Mouse (Mus musculus) G1E (cell line): ENCODE data around the gene Gtsf1. TPM values are rescaled to one million over a fixed set of nuclear protein-coding genes. Genes with fewer than 3 reads are reported as not detected.

Experiments
- ATAC-seq: 2 replicates; pipeline ENCODE4 v1.8.0; 2016; ENCODE audit warnings: mild to moderate bottlenecking; ENCODE audit not compliant: insufficient number of reproducible peaks, poor library complexity, low FRiP score, severe bottlenecking; ENCODE audit errors: extremely low read depth
- DNase-seq: peaks from one replicate; pipeline ENCODE4 v3.0.0; 2012; ENCODE audit warnings: low spot score
- H3K27me3 ChIP-seq: 2 replicates; pipeline ENCODE4 v1.6.1; 2012; ENCODE audit warnings: mild to moderate bottlenecking, low read length, inconsistent platforms; ENCODE audit not compliant: insufficient read depth
- H3K36me3 ChIP-seq: replicated peaks from 2 replicates; pipeline ENCODE3; 2012; ENCODE audit warnings: mild to moderate bottlenecking, inconsistent platforms
- H3K4me1 ChIP-seq: 2 replicates; pipeline ENCODE4 v1.6.1; 2012; ENCODE audit warnings: low read depth, low read length, inconsistent platforms, mixed read lengths; ENCODE audit not compliant: insufficient read depth
- H3K4me3 ChIP-seq: 2 replicates; pipeline ENCODE4 v1.5.1; 2012; ENCODE audit warnings: low read depth, mild to moderate bottlenecking, inconsistent platforms, low read length, moderate library complexity, mixed read lengths
- H3K9me3 ChIP-seq: replicated peaks from 2 replicates; pipeline ENCODE4 v1.6.1; 2012; ENCODE audit warnings: inconsistent platforms
- CTCF ChIP-seq: IDR thresholded peaks from 2 replicates; pipeline ENCODE4 v1.5.1; 2012; ENCODE audit warnings: low read depth, low read length, inconsistent platforms, mixed read lengths
- GATA1 ChIP-seq: IDR thresholded peaks from 2 replicates; pipeline ENCODE4 v1.6.1; 2012; ENCODE audit warnings: borderline replicate concordance, low read length, inconsistent platforms, mixed read lengths
- GATA2 ChIP-seq: IDR thresholded peaks from 2 replicates; pipeline ENCODE4 v1.6.1; 2012; ENCODE audit warnings: low read depth, low read length, inconsistent platforms, borderline replicate concordance
- POLR2AphosphoS5 ChIP-seq: IDR thresholded peaks from 2 replicates; pipeline ENCODE4 v1.6.1; 2012; ENCODE audit warnings: low read depth, low read length, inconsistent platforms; ENCODE audit not compliant: insufficient replicate concordance
- TAL1 ChIP-seq: conservative IDR thresholded peaks from 2 replicates; pipeline ENCODE4 v1.6.1; 2012; ENCODE audit warnings: low read depth, low read length, inconsistent platforms, mixed read lengths
- polyA plus RNA-seq: library from polyadenylated mRNA; stranded (reverse); fragments of >175 nt; gene quantifications from 2 replicates; pipeline ENCODE4 v1.2.3, GENCODE M21; 2012
- total RNA-seq, 2 experiments: library from RNA; stranded (forward) in 1 of 2; stranded (reverse) in 1 of 2; fragments of 200-1000 nt in 1 of 2; fragments of >200 nt in 1 of 2; fragmentation: Nextera tagmentation in 1 of 2; gene quantifications; 2 replicates each; pipeline ENCODE4 v1.2.3; 2014 to 2017

Gene Gtsf1
- total RNA-seq (2014; fragmentation: Nextera tagmentation) (not detected in 2 replicates), total RNA-seq (2017) (not detected in 2 replicates), polyA plus RNA-seq (not detected in 2 replicates)

DNA sequence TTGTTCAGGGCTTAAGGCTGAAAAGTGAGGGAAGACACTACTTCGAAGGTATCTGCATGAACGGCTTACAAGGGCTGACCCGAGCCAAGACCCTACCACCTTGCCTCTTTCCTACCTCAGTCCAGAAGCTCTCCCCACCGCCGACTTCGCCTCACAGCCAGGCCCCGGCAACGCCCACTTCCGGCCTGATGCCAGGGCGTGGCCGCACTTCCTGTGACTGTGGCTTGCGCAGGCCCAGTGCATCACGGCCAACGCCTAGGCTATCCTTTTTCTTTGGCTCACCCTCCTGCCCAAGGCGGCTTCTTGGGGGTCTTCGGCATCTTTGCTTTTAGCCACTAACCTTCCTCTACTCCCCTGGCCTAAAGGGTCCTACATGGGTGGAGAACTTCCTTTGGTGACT, at the start of gene Gtsf1:
Gene Gtsf1, minus strand, starts transcription at position 230 of the 400 bp plus-strand sequence.
- Histone ChIP-seq H3K9me3 (no peaks in the 10 kb centered on the region), H3K4me3 (no peak within 1 kb of the TSS), H3K36me3 (no peaks in the 10 kb centered on the region), H3K4me1 (peaks cover 5% of the 10 kb centered on the region; the same call in 1 of the 2 replicates), H3K27me3 (peaks cover 13% of the 10 kb centered on the region)
- TF ChIP-seq TAL1 (no peak), GATA2 (no peak), CTCF (no peak), POLR2AphosphoS5 (no peak), GATA1 (no peak)
- DNase-seq, result no peak
- ATAC-seq, result no peak

DNA sequence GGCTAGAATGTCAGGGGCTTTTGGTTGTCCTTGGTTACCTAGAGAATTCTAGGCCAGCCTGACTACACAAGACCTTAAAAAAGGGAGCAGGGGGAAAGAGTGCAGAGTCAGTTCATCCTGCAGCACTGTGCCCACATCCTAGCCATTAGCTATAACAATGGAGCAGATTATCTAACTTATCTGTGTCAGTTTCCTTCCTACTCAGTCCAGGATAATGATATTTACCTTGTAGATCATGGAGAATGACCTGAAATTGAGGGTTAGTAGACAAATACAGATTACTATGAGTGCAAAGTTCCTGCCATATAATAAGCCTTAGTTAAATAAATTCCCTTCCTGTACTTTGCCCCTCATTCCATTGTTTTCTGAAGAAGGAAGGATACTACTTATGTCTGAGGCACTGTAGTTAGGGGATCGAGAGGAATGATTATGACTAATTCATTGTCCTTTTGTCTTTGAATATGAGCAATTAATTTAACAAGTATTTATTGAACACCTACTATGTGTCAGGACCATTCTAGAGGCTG, 48.9 kb upstream of the Gtsf1 start:
- H3K9me3 ChIP-seq, result no peaks in the 10 kb centered on the region
- no peak for DNase-seq
- H3K27me3 ChIP-seq, result peaks cover 4% of the 10 kb centered on the region; the same call in 1 of the 2 replicates
- TF ChIP-seq GATA1 (no peak), GATA2 (no peak), CTCF (no peak), POLR2AphosphoS5 (no peak), TAL1 (no peak)
- ATAC-seq, result no peak
- peaks cover 36% of the 10 kb centered on the region for H3K36me3 ChIP-seq
- no peak overlapping the region for H3K4me3 ChIP-seq
- H3K4me1 ChIP-seq, result no peaks in the 10 kb centered on the region

GRCm38 (mm10) chr15:103473769-103474168, 43.5 kb upstream of the Gtsf1 start:
- peaks cover 45% of the 10 kb centered on the region for H3K36me3 ChIP-seq
- TF ChIP-seq GATA1, result no peak
- no peak for TF ChIP-seq POLR2AphosphoS5
- no peak for TF ChIP-seq GATA2
- TF ChIP-seq CTCF, result no peak
- TF ChIP-seq TAL1, result no peak
- no peak for DNase-seq

DNA sequence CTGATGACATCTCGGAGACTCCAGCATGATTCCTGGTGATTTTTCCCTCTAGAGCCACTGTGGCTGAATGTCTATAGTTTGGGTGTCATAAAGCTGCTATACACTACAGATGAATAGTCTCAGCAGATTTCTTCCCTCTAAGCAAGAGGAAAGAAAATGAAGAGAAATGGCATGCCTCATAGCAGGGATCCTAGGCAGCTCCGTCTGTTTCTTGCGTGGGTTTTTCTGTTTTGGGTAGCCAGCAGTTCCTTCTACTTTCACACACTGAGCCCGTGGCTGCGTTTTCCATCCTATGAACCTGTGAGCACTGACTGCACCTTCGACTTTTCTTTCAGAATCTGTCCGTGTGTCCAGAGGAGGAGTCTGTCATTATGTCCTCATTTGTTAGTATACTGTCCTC, 42.9 kb upstream of the Gtsf1 start:
- DNase-seq, result no peak
- Histone ChIP-seq H3K4me1 (no peaks in the 10 kb centered on the region), H3K9me3 (no peaks in the 10 kb centered on the region), H3K27me3 (peaks cover 5% of the 10 kb centered on the region; the same call in 1 of the 2 replicates), H3K4me3 (no peak overlapping the region), H3K36me3 (peaks cover 40% of the 10 kb centered on the region)
- TF ChIP-seq POLR2AphosphoS5 (no peak), TAL1 (no peak), GATA2 (no peak), CTCF (no peak), GATA1 (no peak)
- no peak for ATAC-seq

More at GRCm38 (mm10) chr15:103473769-103474168, 43.5 kb upstream of the Gtsf1 start:
- peaks cover 6% of the 10 kb centered on the region; the same call in 1 of the 2 replicates for H3K27me3 ChIP-seq
- no peaks in the 10 kb centered on the region for H3K9me3 ChIP-seq
- ATAC-seq, result no peak
- H3K4me3 ChIP-seq, result no peak overlapping the region
- no peaks in the 10 kb centered on the region for H3K4me1 ChIP-seq

DNA sequence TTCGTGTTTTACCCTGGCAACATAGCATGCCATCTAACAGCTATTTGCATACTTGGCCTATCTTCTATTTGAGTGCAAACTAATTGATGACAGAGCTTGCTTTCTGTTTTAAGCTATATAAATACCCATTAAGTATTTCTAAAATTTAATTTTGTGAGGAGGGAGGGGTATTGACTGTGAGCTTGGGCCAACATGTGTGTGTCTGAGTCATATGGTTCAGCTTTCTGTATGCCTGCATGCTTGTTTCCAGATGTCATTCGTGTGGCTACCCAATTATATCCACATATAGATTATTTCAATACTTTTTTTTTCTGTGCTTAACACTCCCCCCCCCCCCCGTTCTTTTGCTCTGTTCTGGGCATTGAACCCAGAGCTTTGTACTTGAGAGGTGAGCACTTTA, 42.0 kb upstream of the Gtsf1 start:
- H3K27me3 ChIP-seq, result peaks cover 2% of the 10 kb centered on the region; the same call in 1 of the 2 replicates
- no peak for TF ChIP-seq TAL1
- no peak for TF ChIP-seq GATA1
- TF ChIP-seq CTCF, result no peak
- no peak for TF ChIP-seq POLR2AphosphoS5
- TF ChIP-seq GATA2, result no peak
- H3K36me3 ChIP-seq, result peaks cover 36% of the 10 kb centered on the region
- H3K4me1 ChIP-seq, result no peaks in the 10 kb centered on the region
- DNase-seq, result no peak
- H3K9me3 ChIP-seq, result no peaks in the 10 kb centered on the region
- H3K4me3 ChIP-seq, result no peak overlapping the region
- ATAC-seq, result no peak

DNA sequence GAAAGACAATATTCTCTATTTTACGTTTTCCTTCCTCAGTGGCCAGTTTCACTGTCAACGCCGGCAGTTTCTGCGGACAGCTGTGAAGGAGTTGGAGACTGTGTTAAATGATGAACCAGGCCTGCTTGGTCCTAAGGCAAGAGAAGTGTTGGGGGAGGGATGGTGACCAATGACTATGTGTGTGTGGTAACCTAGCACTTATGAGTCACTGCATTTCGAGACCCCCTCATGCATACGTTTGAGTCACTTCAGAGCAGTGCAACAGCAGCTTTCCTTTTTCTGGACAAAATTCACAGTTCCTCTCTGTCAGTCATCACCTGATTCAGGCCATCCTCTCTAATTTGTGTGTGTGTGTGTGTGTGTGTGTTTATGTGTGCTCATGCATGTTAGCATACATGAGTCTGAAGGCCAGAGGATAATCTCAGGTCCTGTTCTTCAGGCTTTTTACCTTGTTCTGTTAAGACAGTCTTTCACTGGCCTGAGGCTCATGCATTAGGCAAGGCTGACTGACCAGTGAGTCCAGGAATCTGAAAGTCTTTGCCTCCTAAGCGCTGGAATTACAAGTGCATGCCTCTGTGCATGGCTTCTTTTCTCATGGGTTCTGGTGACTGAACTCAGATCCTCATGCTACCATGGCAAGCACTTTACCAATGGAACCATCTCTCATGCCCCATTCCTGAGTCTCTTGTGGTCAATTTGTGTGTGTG, 41.4 kb upstream of the Gtsf1 start:
- Histone ChIP-seq H3K9me3 (no peaks in the 10 kb centered on the region), H3K36me3 (peaks cover 39% of the 10 kb centered on the region), H3K4me1 (no peaks in the 10 kb centered on the region), H3K27me3 (peaks cover 2% of the 10 kb centered on the region; the same call in 1 of the 2 replicates), H3K4me3 (no peak overlapping the region)
- TF ChIP-seq GATA1, result no peak
- no peak for TF ChIP-seq TAL1
- no peak for TF ChIP-seq GATA2
- no peak for TF ChIP-seq CTCF
- TF ChIP-seq POLR2AphosphoS5, result no peak
- no peak for DNase-seq
- no peak for ATAC-seq
